Mouse (Mus musculus) brain, embryonic 18.5 days (tissue): ENCODE measurements around the gene Iqsec3.

Experiments used
- DNase-seq: peaks from one replicate; pipeline ENCODE4 v3.0.0-alpha.2; 2012; ENCODE audit warnings: low read depth, low spot score

Iqsec3 gene

GRCm38 (mm10) chr6:121454549-121455494 is 18.7 kb downstream of the Iqsec3 start:
- no peak for DNase-seq

- DNase-seq, result no peak
These were observed 19.7 kb downstream of the Iqsec3 start for GRCm38 (mm10) chr6:121453776-121454175.

- DNase-seq, result no peak
These were observed 21.8 kb downstream of the Iqsec3 start for GRCm38 (mm10) chr6:121451703-121452102.

GRCm38 (mm10) chr6:121440696-121441220 is 32.7 kb downstream of the Iqsec3 start:
- no peak for DNase-seq

GRCm38 (mm10) chr6:121424830-121425229 is 48.6 kb downstream of the Iqsec3 start:
- DNase-seq, result no peak

GRCm38 (mm10) chr6:121424403-121424802 is 49.1 kb downstream of the Iqsec3 start:
- no peak for DNase-seq

GRCm38 (mm10) chr6:121412558-121413297 is 60.8 kb downstream of the Iqsec3 start:
- no peak for DNase-seq

- DNase-seq, result no peak
These were observed 65.9 kb downstream of the Iqsec3 start for GRCm38 (mm10) chr6:121407571-121408011.

GRCm38 (mm10) chr6:121405311-121405710 is 68.2 kb downstream of the Iqsec3 start:
- DNase-seq, result no peak

- no peak for DNase-seq
These were observed 70.7 kb downstream of the Iqsec3 start for GRCm38 (mm10) chr6:121402661-121403244.

- no peak for DNase-seq
These were observed 71.4 kb downstream of the Iqsec3 start for GRCm38 (mm10) chr6:121401826-121402660.

GRCm38 (mm10) chr6:121401140-121401539 is 72.3 kb downstream of the Iqsec3 start:
- no peak for DNase-seq

- no peak for DNase-seq
These were observed 80.7 kb downstream of the Iqsec3 start for GRCm38 (mm10) chr6:121392610-121393252.

GRCm38 (mm10) chr6:121385397-121385796 is 88.1 kb downstream of the Iqsec3 start:
- no peak for DNase-seq

- no peak for DNase-seq
These were observed 91.4 kb downstream of the Iqsec3 start for GRCm38 (mm10) chr6:121382071-121382470.

- DNase-seq, result no peak
These were observed 92.9 kb downstream of the Iqsec3 start for GRCm38 (mm10) chr6:121380576-121380975.

GRCm38 (mm10) chr6:121378256-121378655 is 95.2 kb downstream of the Iqsec3 start:
- DNase-seq, result no peak

GRCm38 (mm10) chr6:121376159-121376558 is 97.3 kb downstream of the Iqsec3 start:
- DNase-seq, result no peak

GRCm38 (mm10) chr6:121371197-121371980 is 102.1 kb downstream of the Iqsec3 start:
- DNase-seq, result no peak

GRCm38 (mm10) chr6:121367099-121367498 is 106.4 kb downstream of the Iqsec3 start:
- no peak for DNase-seq
